ENCODE assay signal across 13 mouse cellular contexts in the genomic region with DNA sequence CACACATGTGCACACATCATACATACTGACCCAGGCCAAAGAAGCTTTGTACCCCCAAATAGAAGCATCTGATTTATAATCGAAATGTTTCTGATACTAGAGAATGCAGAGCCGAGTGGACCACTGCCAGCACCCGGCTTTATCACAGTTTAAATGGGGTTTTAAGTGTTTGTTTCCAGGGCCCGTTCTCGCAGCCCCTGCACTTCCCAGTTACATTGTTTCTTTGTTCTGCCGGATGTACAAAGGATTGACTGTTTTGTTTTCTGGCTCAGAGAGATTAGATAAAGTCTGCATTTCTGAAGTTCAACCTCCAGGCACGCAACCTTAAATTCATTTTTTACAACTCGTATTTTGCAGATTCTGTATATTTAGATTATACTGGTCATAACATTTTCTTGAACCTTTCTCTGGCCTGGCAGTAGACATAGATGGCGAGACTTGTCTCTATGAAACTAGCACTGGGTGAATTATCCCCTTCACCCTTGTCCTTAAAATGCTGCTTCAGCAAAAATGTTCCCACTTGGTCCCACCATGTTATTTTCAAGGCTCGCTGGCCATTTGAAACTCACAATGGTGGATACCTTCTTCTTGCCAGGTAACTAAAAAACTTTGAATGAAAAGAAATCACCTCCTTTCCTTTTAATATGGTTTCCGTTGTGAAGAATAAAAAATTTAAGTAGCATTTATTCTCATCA. TPM values are rescaled to one million over a fixed set of nuclear protein-coding genes. Genes with fewer than 3 reads are reported as not detected.
DNase-seq lines count a peak whose midpoint lies in the region; ATAC-seq and TF ChIP-seq lines count a peak whose summit lies in the region.
"Had no signal": no experiment of that assay in that cellular context is flagged by ENCODE, and none has a peak within 500 bp of the region (broad histone marks: within the 10 kb centered on the region; RNA-seq: fewer than 3 reads in every experiment).

No protein-coding gene starts in this region.

- peak overlapping the region; percentile 69 for H3K9ac ChIP-seq in liver, adult 2 months (ENCODE audit: low read depth, low read length)
- no peak overlapping the region for H3K9ac ChIP-seq in liver, embryonic 12.5 days
- no peak overlapping the region for H3K9ac ChIP-seq in lung, embryonic 14.5 days

- 0 out of 2 replicates have a peak, but pooled peaks cover 2% of the 10 kb centered on the region for H3K79me2 ChIP-seq in liver, adult 2 months (ENCODE audit: control insufficient read depth, insufficient read depth, low read length)

- no peaks in the 10 kb centered on the region for H3K9me3 ChIP-seq in liver, embryonic 12.5 days (replicated peaks)
- no peaks in the 10 kb centered on the region for H3K9me3 ChIP-seq in lung, embryonic 14.5 days (ENCODE audit: low read depth, low read length)
- H3K9me3 ChIP-seq: midbrain, embryonic 10.5 days had no signal

- peak; percentile 31 for DNase-seq in gastrocnemius, adult 2 months
- no peak for DNase-seq in gastrocnemius, postnatal 10 days
- DNase-seq in liver, adult 2 months (ENCODE audit: extremely low read depth, low read depth, low spot score), result no peak
- peak; percentile 63 for DNase-seq in lung, embryonic 14.5 days
- peak; percentile 71 for DNase-seq in testis, postnatal 14 days (ENCODE audit: low spot score)
- DNase-seq in urinary bladder, adult 18-20 months (ENCODE audit: low spot score in 2 of 2), result no peak
- DNase-seq in ovary, adult 18-20 months (ENCODE audit: low spot score), result no peak
- DNase-seq: adrenal gland, postnatal 36 days; liver had no signal

- WGBS in liver, adult 2 months, result 46% methylated on average over 11 of the region's 11 CpGs
- 44% methylated on average over 11 of the region's 11 CpGs for WGBS in liver, embryonic 12.5 days (ENCODE audit: insufficient replicate concordance)
- 25% methylated on average over 11 of the region's 11 CpGs for WGBS in lung, embryonic 14.5 days

- no peak for ATAC-seq in liver, embryonic 12.5 days
- ATAC-seq in lung, embryonic 14.5 days (ENCODE audit: insufficient read depth), result peak; percentile 35; the same call in 1 of the 2 replicates
- ATAC-seq: hindbrain, embryonic 16.5 days had no signal

- intact Hi-C loops in gastrocnemius, adult 2 months (cut with DNase I), result no loop called here

- peak overlapping the region; percentile 77 for H3K4me3 ChIP-seq in gastrocnemius, adult 2 months
- no peak overlapping the region for H3K4me3 ChIP-seq in liver, adult 2 months (ENCODE audit: insufficient read depth, low read depth, low read length)
- no peak overlapping the region for H3K4me3 ChIP-seq in liver, embryonic 12.5 days
- no peak overlapping the region for H3K4me3 ChIP-seq in lung, embryonic 14.5 days (ENCODE audit: low read depth, low read length)
- H3K4me3 ChIP-seq: midbrain, embryonic 10.5 days had no signal

- H3K36me3 ChIP-seq in liver, adult 2 months (ENCODE audit: control insufficient read depth, insufficient read depth, low read length), result peaks cover 1% of the 10 kb centered on the region; the same call in 1 of the 2 replicates
- H3K36me3 ChIP-seq in liver, embryonic 12.5 days, result no peaks in the 10 kb centered on the region
- no peaks in the 10 kb centered on the region for H3K36me3 ChIP-seq in lung, embryonic 14.5 days (ENCODE audit: insufficient read depth)
- H3K36me3 ChIP-seq: midbrain, embryonic 10.5 days had no signal

- TF ChIP-seq POLR2A in liver, adult 2 months (IDR thresholded peaks at IDR 0.05; ENCODE audit: extremely low read depth, insufficient read depth, low read length), result no peak

- no peak for TF ChIP-seq CTCF in gastrocnemius, adult 2 months (IDR thresholded peaks at IDR 0.05)
- no peak for TF ChIP-seq CTCF in liver, adult 2 months (IDR thresholded peaks at IDR 0.05; ENCODE audit: low read depth, low read length)
- TF ChIP-seq CTCF in lung, embryonic 14.5 days (IDR thresholded peaks at IDR 0.05; ENCODE audit: low read depth), result no peak

- H3K4me1 ChIP-seq in liver, adult 2 months (ENCODE audit: control insufficient read depth, insufficient read depth, low read length), result no peaks in the 10 kb centered on the region; the same call in 1 of the 2 replicates
- no peaks in the 10 kb centered on the region for H3K4me1 ChIP-seq in liver, embryonic 12.5 days
- H3K4me1 ChIP-seq in lung, embryonic 14.5 days (ENCODE audit: insufficient read depth), result no peaks in the 10 kb centered on the region

- H3K4me2 ChIP-seq in liver, embryonic 12.5 days, result no peak overlapping the region
- H3K4me2 ChIP-seq in lung, embryonic 14.5 days, result peak overlapping the region; percentile 10; the same call in 1 of the 2 replicates

- H3K27ac ChIP-seq in gastrocnemius, adult 2 months, result peak overlapping the region; percentile 93
- peak overlapping the region; percentile 72 for H3K27ac ChIP-seq in liver, adult 2 months (replicated peaks; ENCODE audit: insufficient read depth, low read depth, low read length)
- H3K27ac ChIP-seq in liver, embryonic 12.5 days, result no peak overlapping the region
- 0 out of 2 replicates have a peak overlapping the region, but pooled peaks have one; percentile 46 for H3K27ac ChIP-seq in lung, embryonic 14.5 days (ENCODE audit: low read depth)
- H3K27ac ChIP-seq: midbrain, embryonic 10.5 days; stomach, postnatal 0 days had no signal

- no peaks in the 10 kb centered on the region for H3K27me3 ChIP-seq in liver, adult 2 months (ENCODE audit: control insufficient read depth, insufficient read depth, low read length)
- H3K27me3 ChIP-seq in liver, embryonic 12.5 days (replicated peaks), result peaks cover 4% of the 10 kb centered on the region; the same call in 1 of the 2 replicates
- no peaks in the 10 kb centered on the region for H3K27me3 ChIP-seq in lung, embryonic 14.5 days (ENCODE audit: insufficient read depth, low read length)

RNA-seq across cellular contexts. Expression of a gene that starts 35.3 kb away (rescaled TPM):
- 10 to 100 TPM; 22.3 to 32.2 TPM for total RNA-seq in gastrocnemius, adult 2 months (2021)
- total RNA-seq in gastrocnemius, postnatal 10 days (2021), result 10 to 100 TPM; 36.2 to 42.3 TPM
- total RNA-seq in liver, adult 2 months (2014; rRNA removed), result 39.8 and 44.2 TPM in 2 replicates
- polyA plus RNA-seq in liver, adult 2 months (2012; rRNA removed), result 5.1 and 5.9 TPM in 2 replicates
- 2.2 and 2.4 TPM in 2 replicates for polyA plus RNA-seq in liver, embryonic 12.5 days (2016; fragmentation: Nextera tagmentation; extraction: Ambion mirVana)
- 12.5 and 14.2 TPM in 2 replicates for polyA plus RNA-seq in lung, embryonic 14.5 days (2014; fragmentation: Nextera tagmentation; extraction: Ambion mirVana)

Comparison
In these comparisons a context has a peak if more than half of its experiments do, and no peak if none do; other contexts are left out.
1. DNase-seq: peak in gastrocnemius, adult 2 months (single experiment), lung, embryonic 14.5 days (single experiment) and testis, postnatal 14 days (single experiment); none in gastrocnemius, postnatal 10 days (single experiment), liver, adult 2 months (single experiment), urinary bladder, adult 18-20 months (0 of 2) and ovary, adult 18-20 months (single experiment).